Mouse (Mus musculus): ENCODE measurements at regions not wholly inside any gene's neighbourhood (a gene's known extent, or its start where the extent isn't known, plus 50 kb on each side); places are given as distances from the start of the nearest gene placed in this dataset.

GRCm38 (mm10) chr10:111388545-111389320 lies 84.3 kb upstream of the Nap1l1 start:
- no peak for ATAC-seq (ENCODE audit: insufficient read depth, low FRiP score, low read depth)
- Histone ChIP-seq H3K4me2 (no peak overlapping the region), H3K27ac (no peak overlapping the region), H3K4me3 (replicated peaks) (no peak overlapping the region), H3K4me1 (no peaks in the 10 kb centered on the region), H3K9ac (no peak overlapping the region), H3K9me3 (no peaks in the 10 kb centered on the region), H3K27me3 (replicated peaks) (no peaks in the 10 kb centered on the region), H3K36me3 (no peaks in the 10 kb centered on the region)
- WGBS: 75% methylated on average over 12 of the region's 12 CpGs

- no peak overlapping the region for H3K9ac ChIP-seq
- H3K4me2 ChIP-seq: peak overlapping the region; percentile 29; the same call in 1 of the 2 replicates
- H3K9me3 ChIP-seq: no peaks in the 10 kb centered on the region
- H3K4me3 ChIP-seq (replicated peaks): no peak overlapping the region
- H3K27ac ChIP-seq: no peak overlapping the region
- H3K36me3 ChIP-seq: no peaks in the 10 kb centered on the region
- no peaks in the 10 kb centered on the region for H3K4me1 ChIP-seq
- H3K27me3 ChIP-seq (replicated peaks): no peaks in the 10 kb centered on the region
- WGBS: 30% methylated on average over 9 of the region's 9 CpGs
- peak; percentile 76; the same call in 1 of the 2 replicates for ATAC-seq (ENCODE audit: insufficient read depth, low FRiP score, low read depth)
These were observed 83.1 kb upstream of the Nap1l1 start for GRCm38 (mm10) chr10:111389890-111390289.

GRCm38 (mm10) chr10:111394421-111394820 lies 78.6 kb upstream of the Nap1l1 start:
- no peaks in the 10 kb centered on the region for H3K36me3 ChIP-seq
- H3K4me2 ChIP-seq: no peak overlapping the region
- H3K9me3 ChIP-seq: no peaks in the 10 kb centered on the region
- H3K9ac ChIP-seq: no peak overlapping the region
- H3K27me3 ChIP-seq (replicated peaks): no peaks in the 10 kb centered on the region
- no peaks in the 10 kb centered on the region for H3K4me1 ChIP-seq
- H3K27ac ChIP-seq: no peak overlapping the region
- WGBS: 92% methylated on average over 9 of the region's 9 CpGs
- H3K4me3 ChIP-seq (replicated peaks): no peak overlapping the region
- ATAC-seq (ENCODE audit: insufficient read depth, low FRiP score, low read depth): no peak

- ATAC-seq (ENCODE audit: insufficient read depth, low FRiP score, low read depth): no peak; the same call in 1 of the 2 replicates
- Histone ChIP-seq H3K4me1 (no peaks in the 10 kb centered on the region), H3K27ac (no peak overlapping the region), H3K4me2 (no peak overlapping the region), H3K9ac (no peak overlapping the region), H3K27me3 (replicated peaks) (no peaks in the 10 kb centered on the region), H3K9me3 (no peaks in the 10 kb centered on the region), H3K36me3 (no peaks in the 10 kb centered on the region), H3K4me3 (replicated peaks) (no peak overlapping the region)
- WGBS: 87% methylated on average over 6 of the region's 6 CpGs
These were observed 68.0 kb upstream of the Nap1l1 start for GRCm38 (mm10) chr10:111405071-111405470.

GRCm38 (mm10) chr10:111408887-111409286 lies 64.1 kb upstream of the Nap1l1 start:
- Histone ChIP-seq H3K4me2 (no peak overlapping the region), H3K36me3 (no peaks in the 10 kb centered on the region), H3K4me3 (replicated peaks) (no peak overlapping the region), H3K27ac (no peak overlapping the region), H3K4me1 (no peaks in the 10 kb centered on the region), H3K9me3 (no peaks in the 10 kb centered on the region), H3K27me3 (replicated peaks) (no peaks in the 10 kb centered on the region), H3K9ac (no peak overlapping the region)
- no peak for ATAC-seq (ENCODE audit: insufficient read depth, low FRiP score, low read depth)
- 70% methylated on average over 3 of the region's 3 CpGs for WGBS

- no peak for ATAC-seq (ENCODE audit: insufficient read depth, low FRiP score, low read depth)
- WGBS: 80% methylated on average over 5 of the region's 5 CpGs
- no peak overlapping the region for H3K27ac ChIP-seq
These were observed 63.5 kb upstream of the Nap1l1 start for GRCm38 (mm10) chr10:111409497-111409896.

GRCm38 (mm10) chr10:111410121-111410520 lies 62.9 kb upstream of the Nap1l1 start:
- H3K9ac ChIP-seq: no peak overlapping the region
- H3K4me1 ChIP-seq: no peaks in the 10 kb centered on the region
- no peak overlapping the region for H3K27ac ChIP-seq
- no peak for ATAC-seq (ENCODE audit: insufficient read depth, low FRiP score, low read depth)
- no peaks in the 10 kb centered on the region for H3K27me3 ChIP-seq (replicated peaks)
- H3K4me3 ChIP-seq (replicated peaks): no peak overlapping the region
- WGBS: 67% methylated on average over 3 of the region's 3 CpGs
- H3K36me3 ChIP-seq: no peaks in the 10 kb centered on the region
- H3K4me2 ChIP-seq: no peak overlapping the region
- no peaks in the 10 kb centered on the region for H3K9me3 ChIP-seq

More at GRCm38 (mm10) chr10:111409497-111409896, 63.5 kb upstream of the Nap1l1 start:
- Histone ChIP-seq H3K9ac (no peak overlapping the region), H3K4me2 (no peak overlapping the region), H3K9me3 (no peaks in the 10 kb centered on the region), H3K4me3 (replicated peaks) (no peak overlapping the region), H3K4me1 (no peaks in the 10 kb centered on the region), H3K36me3 (no peaks in the 10 kb centered on the region), H3K27me3 (replicated peaks) (no peaks in the 10 kb centered on the region)

- ATAC-seq (ENCODE audit: insufficient read depth, low FRiP score, low read depth): no peak
- 88% methylated on average over 9 of the region's 9 CpGs for WGBS
- no peak overlapping the region for H3K4me3 ChIP-seq (replicated peaks)
- H3K36me3 ChIP-seq: no peaks in the 10 kb centered on the region
- H3K27me3 ChIP-seq (replicated peaks): no peaks in the 10 kb centered on the region
- H3K27ac ChIP-seq: no peak overlapping the region
- H3K9ac ChIP-seq: no peak overlapping the region
- H3K9me3 ChIP-seq: no peaks in the 10 kb centered on the region
- no peak overlapping the region for H3K4me2 ChIP-seq
- no peaks in the 10 kb centered on the region for H3K4me1 ChIP-seq
These were observed 61.5 kb upstream of the Nap1l1 start for GRCm38 (mm10) chr10:111411533-111411932.

- H3K4me1 ChIP-seq: peaks cover 12% of the 10 kb centered on the region
- no peak overlapping the region for H3K4me2 ChIP-seq
- H3K27me3 ChIP-seq (replicated peaks): no peaks in the 10 kb centered on the region
- H3K4me3 ChIP-seq (replicated peaks): no peak overlapping the region
- no peak for ATAC-seq (ENCODE audit: insufficient read depth, low FRiP score, low read depth)
- no peaks in the 10 kb centered on the region for H3K9me3 ChIP-seq
- WGBS: 75% methylated on average over 6 of the region's 6 CpGs
- H3K9ac ChIP-seq: no peak overlapping the region
- H3K36me3 ChIP-seq: no peaks in the 10 kb centered on the region
- H3K27ac ChIP-seq: no peak overlapping the region
These were observed 56.4 kb upstream of the Nap1l1 start for GRCm38 (mm10) chr10:111416611-111417130.

- no peak overlapping the region; the same call in 1 of the 2 replicates for H3K9ac ChIP-seq
- H3K4me1 ChIP-seq: peaks cover 12% of the 10 kb centered on the region
- peak overlapping the region; percentile 53 for H3K4me2 ChIP-seq
- no peak overlapping the region for H3K27ac ChIP-seq
- no peaks in the 10 kb centered on the region for H3K9me3 ChIP-seq
- ATAC-seq (ENCODE audit: insufficient read depth, low FRiP score, low read depth): no peak
- H3K36me3 ChIP-seq: no peaks in the 10 kb centered on the region
- H3K27me3 ChIP-seq (replicated peaks): no peaks in the 10 kb centered on the region
- WGBS: 22% methylated on average over 23 of the region's 23 CpGs
- peak overlapping the region; percentile 28 for H3K4me3 ChIP-seq (replicated peaks)
These were observed 53.4 kb upstream of the Nap1l1 start for GRCm38 (mm10) chr10:111419375-111420194.

- WGBS: 11% methylated on average over 7 of the region's 7 CpGs
- Histone ChIP-seq H3K4me2 (peak overlapping the region; percentile 53), H3K27me3 (replicated peaks) (no peaks in the 10 kb centered on the region), H3K36me3 (no peaks in the 10 kb centered on the region), H3K9ac (no peak overlapping the region; the same call in 1 of the 2 replicates), H3K27ac (no peak overlapping the region), H3K4me1 (peaks cover 12% of the 10 kb centered on the region), H3K9me3 (no peaks in the 10 kb centered on the region), H3K4me3 (replicated peaks) (peak overlapping the region; percentile 28)
- no peak for ATAC-seq (ENCODE audit: insufficient read depth, low FRiP score, low read depth)
These were observed 52.7 kb upstream of the Nap1l1 start for GRCm38 (mm10) chr10:111420195-111420838.

Data from stomach, embryonic 15.5 days (tissue).